Mouse (Mus musculus) liver, embryonic 14 days (tissue): ENCODE results near the gene Serinc1. TPM values are rescaled to one million over a fixed set of nuclear protein-coding genes. Genes with fewer than 3 reads are reported as not detected.

Experiments used
- polyA plus RNA-seq: library from polyadenylated mRNA; depleted of rRNA; stranded (reverse); fragments of >200 nt; gene quantifications from 2 replicates; pipeline ENCODE4 v1.2.3, GENCODE M21; 2012; rRNA removed

Serinc1 gene
- 37.9 and 42.3 TPM in 2 replicates for polyA plus RNA-seq

GRCm38 (mm10) chr10:57532218-57533101 lies at the start of gene Serinc1:
Gene Serinc1 (minus strand): TSS chr10:57532530.

GRCm38 (mm10) chr10:57485908-57486541 lies 46.3 kb downstream of the Serinc1 start, which contains the start of gene Hsf2:
Gene Hsf2 (plus strand): TSS chr10:57486385.

Other genes starting within 250 kb of the Serinc1 start
- gene Hsf2, start 46.1 kb downstream of the Serinc1 start, polyA plus RNA-seq: 5.0 and 6.0 TPM in 2 replicates
- 0.58 and 0.87 TPM in 2 replicates for gene Pkib, start 99.5 kb upstream of the Serinc1 start, polyA plus RNA-seq